Mouse (Mus musculus) B cell, adult 2 months (primary cell): ENCODE measurements around the gene Rnf32.

ENCODE experiments used
- DNase-seq, 2 experiments: peaks; one replicate each; pipeline ENCODE4 v3.0.0; 2022

Gene Rnf32

GRCm38 (mm10) chr5:29195570-29196263, at the start of gene Rnf32:
Rnf32 (plus strand) TSS chr5:29195992.
- peak in 1 of 2 experiments; percentile 1 for DNase-seq

DNA sequence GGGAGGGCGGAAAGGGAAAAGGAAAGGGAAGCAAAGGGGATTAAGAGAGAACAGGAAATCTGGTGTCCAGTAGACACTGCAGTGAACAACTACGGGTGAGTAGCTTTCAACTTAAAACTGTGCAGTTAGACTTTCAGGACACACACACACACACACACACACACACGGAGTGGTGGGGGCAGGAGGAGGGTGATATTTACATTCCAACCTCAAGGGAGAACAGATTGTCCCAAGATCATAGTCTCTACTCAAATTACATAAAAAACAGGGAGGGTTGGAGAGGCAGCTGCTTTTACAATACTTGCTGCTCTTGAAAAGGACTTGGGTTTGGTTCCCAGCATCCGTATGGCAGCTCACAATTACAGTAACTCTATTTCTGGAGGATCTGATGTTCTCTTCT, 45.6 kb upstream of the Rnf32 start:
- DNase-seq: no peak

- no peak for DNase-seq
Measured at GRCm38 (mm10) chr5:29159849-29160248, 35.9 kb upstream of the Rnf32 start.

GRCm38 (mm10) chr5:29166947-29167346, 28.8 kb upstream of the Rnf32 start:
- no peak for DNase-seq

- no peak for DNase-seq
Measured at GRCm38 (mm10) chr5:29170193-29170592, 25.6 kb upstream of the Rnf32 start.

- DNase-seq: no peak
Measured at GRCm38 (mm10) chr5:29171165-29171564, 24.6 kb upstream of the Rnf32 start.

DNA sequence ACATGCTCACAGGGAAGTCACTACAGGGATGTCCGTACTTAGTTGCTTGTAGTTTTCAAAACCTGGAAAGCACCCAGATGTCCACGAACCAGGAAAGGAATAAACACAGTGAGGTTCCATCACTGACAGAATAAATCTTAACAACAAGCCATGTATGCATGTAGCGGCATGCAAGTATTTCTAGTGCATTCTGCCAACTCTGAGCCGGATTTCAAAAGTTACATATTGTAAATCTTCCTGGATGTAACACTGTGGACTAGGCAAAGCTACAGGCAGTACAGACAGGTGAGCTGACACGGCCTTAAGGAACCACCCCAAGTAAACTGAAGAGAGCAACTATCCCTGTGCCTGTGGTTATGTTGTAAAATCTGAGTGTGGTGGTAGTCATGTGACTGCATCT, 9.0 kb upstream of the Rnf32 start:
- DNase-seq: no peak

- DNase-seq: no peak
Measured at GRCm38 (mm10) chr5:29195231-29195569, 592 bp upstream of the Rnf32 start.

GRCm38 (mm10) chr5:29196264-29196658, 469 bp downstream of the Rnf32 start:
- DNase-seq: no peak

GRCm38 (mm10) chr5:29197187-29197586, 1.4 kb downstream of the Rnf32 start:
- DNase-seq: no peak

GRCm38 (mm10) chr5:29198960-29199488, 3.2 kb downstream of the Rnf32 start:
- no peak for DNase-seq

DNA sequence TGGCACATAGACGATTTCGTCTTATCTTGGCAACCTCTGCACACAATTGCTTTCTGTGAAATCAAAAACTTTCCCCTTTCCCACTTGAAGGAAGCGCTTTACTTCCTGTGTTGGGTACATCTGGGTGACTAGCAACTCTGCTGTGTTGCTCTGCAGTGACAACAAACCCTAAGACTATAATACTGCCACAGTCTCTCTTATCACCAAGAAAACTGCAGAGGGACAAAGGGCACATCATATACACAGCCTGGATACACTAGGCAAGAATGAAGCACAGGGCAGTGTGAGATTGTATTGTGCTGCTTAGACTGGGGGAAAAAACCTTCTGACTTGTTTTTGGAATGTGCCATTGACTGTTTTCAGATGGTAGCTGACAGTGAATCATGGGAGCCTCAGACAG, 4.1 kb downstream of the Rnf32 start:
- no peak for DNase-seq

GRCm38 (mm10) chr5:29205690-29206089, 9.9 kb downstream of the Rnf32 start:
- DNase-seq: no peak

DNA sequence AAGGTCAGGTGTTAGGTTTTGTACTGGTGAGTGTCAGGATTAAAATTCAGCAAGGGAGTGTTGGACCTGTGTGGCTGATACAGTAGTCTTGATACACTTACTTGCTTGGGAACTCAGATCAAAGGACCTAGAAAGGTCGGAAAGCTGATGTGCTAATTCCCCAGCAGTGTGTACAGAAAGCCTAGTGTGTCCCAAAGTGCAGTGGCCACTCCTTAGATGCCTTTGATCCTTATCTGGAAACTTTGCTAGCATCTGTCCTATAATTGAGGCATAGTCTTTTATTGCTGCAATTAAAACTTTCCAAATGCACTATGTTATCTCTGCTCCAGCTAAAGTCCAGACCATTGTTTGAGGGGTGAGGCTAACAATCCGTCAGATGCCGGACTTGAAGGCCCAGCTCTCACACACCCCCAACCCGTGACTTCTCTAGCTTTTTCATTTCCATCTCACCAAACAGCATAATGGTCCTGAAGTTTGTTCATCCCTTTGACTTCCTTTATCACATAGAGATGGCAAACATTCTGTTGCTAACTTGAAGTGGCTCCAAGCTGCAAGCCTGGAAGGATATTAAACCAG, 16.3 kb downstream of the Rnf32 start:
- DNase-seq: no peak

DNA sequence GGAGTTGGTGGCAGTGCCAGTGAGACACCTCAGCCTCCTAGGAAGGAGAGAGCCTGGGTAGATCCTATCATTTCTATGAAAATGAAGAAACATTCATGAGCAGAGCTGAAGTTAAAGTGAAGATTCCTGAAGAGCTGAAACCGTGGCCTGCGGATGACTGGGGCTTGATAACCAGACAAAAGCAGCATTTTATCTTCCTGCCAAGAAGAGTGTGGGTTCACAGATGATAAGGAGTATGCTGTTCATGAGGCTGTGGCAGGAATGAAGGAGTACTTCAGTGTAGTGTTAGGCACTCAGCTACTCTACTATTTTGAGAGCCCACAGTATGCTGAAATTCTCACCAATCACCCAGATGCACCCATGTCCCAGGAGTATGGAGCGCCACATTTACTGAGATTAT, 22.2 kb downstream of the Rnf32 start:
- no peak for DNase-seq

- DNase-seq: no peak
Measured at GRCm38 (mm10) chr5:29224089-29224488, 28.3 kb downstream of the Rnf32 start.

GRCm38 (mm10) chr5:29230481-29230880, 34.7 kb downstream of the Rnf32 start:
- DNase-seq: no peak

DNA sequence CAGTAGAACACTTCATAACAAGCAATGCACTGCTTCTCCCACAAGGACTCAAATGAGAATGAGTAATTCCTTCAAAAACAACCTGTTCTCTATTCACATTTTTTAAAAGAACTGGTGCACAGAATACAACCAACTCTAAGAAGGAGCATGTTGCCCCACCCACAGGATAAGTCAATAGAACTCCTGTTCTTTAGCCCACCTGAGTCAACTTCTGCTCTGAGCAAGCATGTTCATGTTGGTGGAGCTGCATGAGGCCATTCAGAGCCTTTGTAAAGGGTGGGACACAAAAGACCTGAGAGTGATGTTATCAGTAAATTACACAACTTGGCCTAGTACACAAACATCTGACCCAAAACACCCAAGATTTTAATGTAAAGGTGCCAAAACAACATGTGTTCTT, 42.6 kb downstream of the Rnf32 start:
- DNase-seq: no peak

GRCm38 (mm10) chr5:29244769-29245168, 49.0 kb downstream of the Rnf32 start:
- DNase-seq: no peak

GRCm38 (mm10) chr5:29250795-29251495, 55.2 kb downstream of the Rnf32 start:
- DNase-seq: no peak

- DNase-seq: no peak
Measured at GRCm38 (mm10) chr5:29251496-29251873, 55.7 kb downstream of the Rnf32 start.

DNA sequence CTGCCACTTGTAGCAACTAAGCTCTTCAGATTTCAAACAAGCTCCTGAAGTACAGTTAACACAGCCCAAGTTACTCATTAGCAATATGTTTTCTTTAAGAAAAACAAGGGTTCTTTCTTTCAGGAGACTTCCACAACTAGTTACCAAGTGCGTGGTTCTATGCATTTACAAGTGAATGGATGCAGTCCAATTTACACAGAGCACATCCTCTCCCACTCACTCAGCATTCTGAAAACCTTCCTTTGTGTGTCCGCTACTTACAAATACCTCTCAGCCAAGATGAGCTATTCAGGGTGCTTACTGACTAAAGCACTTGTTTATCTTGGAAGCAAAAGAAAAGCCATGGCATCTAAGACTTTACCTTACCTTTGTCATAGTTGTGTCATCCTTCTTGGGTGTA, 58.1 kb downstream of the Rnf32 start:
- DNase-seq: no peak

DNA sequence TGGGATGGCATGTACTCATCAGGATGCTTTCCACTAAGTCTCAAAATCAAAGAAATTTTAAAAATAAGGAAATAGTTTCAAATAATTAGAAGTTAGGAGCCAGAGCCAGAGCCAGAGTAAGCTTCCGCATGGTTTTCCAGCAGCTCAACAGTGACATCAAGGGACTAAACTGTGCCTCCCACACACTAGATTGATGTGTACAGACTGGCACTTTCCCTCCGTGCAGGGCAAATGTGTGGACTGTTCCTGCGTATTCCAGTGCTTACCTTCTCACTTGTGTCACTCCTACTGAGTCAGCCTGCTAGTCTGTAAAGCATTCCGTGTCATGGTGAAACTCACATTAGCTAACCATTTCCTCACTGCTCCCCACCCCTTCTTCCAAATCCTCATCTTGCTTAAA, 75.1 kb downstream of the Rnf32 start:
- no peak for DNase-seq

DNA sequence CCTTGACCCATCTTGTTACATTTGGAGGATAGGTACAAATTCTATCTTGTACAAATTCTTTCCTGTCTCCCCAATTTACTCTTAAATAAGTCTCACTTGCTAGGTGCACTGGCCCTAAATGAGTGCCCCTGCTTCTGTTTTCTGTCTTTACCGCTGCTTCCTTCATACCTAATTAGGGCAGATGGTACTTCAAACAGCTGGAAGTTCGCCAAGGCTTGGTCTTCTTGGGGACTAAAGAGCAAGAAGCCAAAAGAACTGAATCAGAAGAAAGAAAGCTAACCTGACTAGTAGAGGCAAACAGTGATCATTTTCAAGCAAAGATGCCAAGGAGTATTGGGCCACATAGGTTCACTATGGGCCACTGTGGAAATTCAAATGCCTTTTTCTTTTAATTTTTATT, 77.6 kb downstream of the Rnf32 start:
- DNase-seq: no peak
